Mouse (Mus musculus): ENCODE measurements at regions not wholly inside any gene's neighbourhood (a gene's known extent, or its start where the extent isn't known, plus 50 kb on each side); places are given as distances from the start of the nearest gene placed in this dataset.
A peak's percentile ranks its signal among the peaks of the same experiment; 100 is the strongest.

GRCm38 (mm10) chr3:131869306-131869705 lies 215.8 kb upstream of the Dkk2 start:
- H3K27me3 ChIP-seq (ENCODE audit: insufficient read depth, low read length) = no peaks in the 10 kb centered on the region
- DNase-seq (ENCODE audit: low spot score) (no peak), ATAC-seq (replicated peaks; ENCODE audit: low FRiP score, low read depth) (no peak)
- no peaks in the 10 kb centered on the region for H3K36me3 ChIP-seq (ENCODE audit: insufficient read depth, low read length)
- H3K4me2 ChIP-seq (ENCODE audit: low read length) = no peak overlapping the region
- H3K4me3 ChIP-seq (replicated peaks; ENCODE audit: low read depth, low read length) = no peak overlapping the region
- 71% methylated on average over 4 of the region's 4 CpGs for WGBS
- no peaks in the 10 kb centered on the region for H3K9me3 ChIP-seq (replicated peaks; ENCODE audit: low read length)
- no peaks in the 10 kb centered on the region for H3K4me1 ChIP-seq (replicated peaks; ENCODE audit: insufficient read depth, low read length)
- TF ChIP-seq CTCF (IDR thresholded peaks at IDR 0.05; ENCODE audit: low read depth) = no peak
- H3K27ac ChIP-seq = no peak overlapping the region
- H3K9ac ChIP-seq (ENCODE audit: low read depth, low read length) = no peak overlapping the region

GRCm38 (mm10) chr3:131882667-131883066 lies 202.4 kb upstream of the Dkk2 start:
- Histone ChIP-seq H3K4me3 (replicated peaks; ENCODE audit: low read depth, low read length) (no peak overlapping the region), H3K9ac (ENCODE audit: low read depth, low read length) (no peak overlapping the region), H3K27ac (no peak overlapping the region), H3K4me1 (replicated peaks; ENCODE audit: insufficient read depth, low read length) (no peaks in the 10 kb centered on the region), H3K27me3 (ENCODE audit: insufficient read depth, low read length) (no peaks in the 10 kb centered on the region), H3K36me3 (ENCODE audit: insufficient read depth, low read length) (no peaks in the 10 kb centered on the region), H3K9me3 (replicated peaks; ENCODE audit: low read length) (no peaks in the 10 kb centered on the region), H3K4me2 (ENCODE audit: low read length) (no peak overlapping the region)
- TF ChIP-seq CTCF (IDR thresholded peaks at IDR 0.05; ENCODE audit: low read depth) = no peak
- DNase-seq (ENCODE audit: low spot score) (no peak), ATAC-seq (replicated peaks; ENCODE audit: low FRiP score, low read depth) (no peak)

GRCm38 (mm10) chr3:131886470-131886869 lies 198.6 kb upstream of the Dkk2 start:
- WGBS = 83% methylated on average over 5 of the region's 5 CpGs
- Histone ChIP-seq H3K4me1 (replicated peaks; ENCODE audit: insufficient read depth, low read length) (no peaks in the 10 kb centered on the region), H3K9ac (ENCODE audit: low read depth, low read length) (no peak overlapping the region), H3K27ac (no peak overlapping the region), H3K9me3 (replicated peaks; ENCODE audit: low read length) (no peaks in the 10 kb centered on the region), H3K27me3 (ENCODE audit: insufficient read depth, low read length) (no peaks in the 10 kb centered on the region), H3K36me3 (ENCODE audit: insufficient read depth, low read length) (no peaks in the 10 kb centered on the region), H3K4me2 (ENCODE audit: low read length) (no peak overlapping the region), H3K4me3 (replicated peaks; ENCODE audit: low read depth, low read length) (no peak overlapping the region)
- ATAC-seq (replicated peaks; ENCODE audit: low FRiP score, low read depth) (no peak), DNase-seq (ENCODE audit: low spot score) (no peak)
- peak; percentile 69 for TF ChIP-seq CTCF (IDR thresholded peaks at IDR 0.05; ENCODE audit: low read depth)

GRCm38 (mm10) chr3:131886984-131887383 lies 198.1 kb upstream of the Dkk2 start:
- 74% methylated on average over 8 of the region's 8 CpGs for WGBS
- TF ChIP-seq CTCF (IDR thresholded peaks at IDR 0.05; ENCODE audit: low read depth) = no peak
- H3K4me1 ChIP-seq (replicated peaks; ENCODE audit: insufficient read depth, low read length) = no peaks in the 10 kb centered on the region
- no peak for DNase-seq (ENCODE audit: low spot score)
- H3K4me3 ChIP-seq (replicated peaks; ENCODE audit: low read depth, low read length) = no peak overlapping the region
- no peak overlapping the region for H3K9ac ChIP-seq (ENCODE audit: low read depth, low read length)
- no peak for ATAC-seq (replicated peaks; ENCODE audit: low FRiP score, low read depth)
- no peak overlapping the region for H3K27ac ChIP-seq
- no peaks in the 10 kb centered on the region for H3K9me3 ChIP-seq (replicated peaks; ENCODE audit: low read length)
- H3K36me3 ChIP-seq (ENCODE audit: insufficient read depth, low read length) = no peaks in the 10 kb centered on the region
- H3K4me2 ChIP-seq (ENCODE audit: low read length) = no peak overlapping the region
- H3K27me3 ChIP-seq (ENCODE audit: insufficient read depth, low read length) = no peaks in the 10 kb centered on the region

GRCm38 (mm10) chr3:131887670-131888069 lies 197.4 kb upstream of the Dkk2 start:
- no peaks in the 10 kb centered on the region for H3K4me1 ChIP-seq (replicated peaks; ENCODE audit: insufficient read depth, low read length)
- H3K4me2 ChIP-seq (ENCODE audit: low read length) = no peak overlapping the region
- DNase-seq (ENCODE audit: low spot score) (no peak), ATAC-seq (replicated peaks; ENCODE audit: low FRiP score, low read depth) (no peak)
- no peak overlapping the region for H3K4me3 ChIP-seq (replicated peaks; ENCODE audit: low read depth, low read length)
- H3K36me3 ChIP-seq (ENCODE audit: insufficient read depth, low read length) = no peaks in the 10 kb centered on the region
- no peak overlapping the region for H3K9ac ChIP-seq (ENCODE audit: low read depth, low read length)
- H3K27ac ChIP-seq = no peak overlapping the region
- no peaks in the 10 kb centered on the region for H3K27me3 ChIP-seq (ENCODE audit: insufficient read depth, low read length)
- H3K9me3 ChIP-seq (replicated peaks; ENCODE audit: low read length) = no peaks in the 10 kb centered on the region
- whole genome bisulfite sequencing = 62% methylated on average over 4 of the region's 4 CpGs
- TF ChIP-seq CTCF (IDR thresholded peaks at IDR 0.05; ENCODE audit: low read depth) = no peak

- no peak for TF ChIP-seq CTCF (IDR thresholded peaks at IDR 0.05; ENCODE audit: low read depth)
- no peak overlapping the region for H3K4me3 ChIP-seq (replicated peaks; ENCODE audit: low read depth, low read length)
- no peaks in the 10 kb centered on the region for H3K9me3 ChIP-seq (replicated peaks; ENCODE audit: low read length)
- no peak overlapping the region for H3K9ac ChIP-seq (ENCODE audit: low read depth, low read length)
- 88% methylated on average over 7 of the region's 7 CpGs for whole genome bisulfite sequencing
- no peak overlapping the region for H3K4me2 ChIP-seq (ENCODE audit: low read length)
- no peaks in the 10 kb centered on the region for H3K36me3 ChIP-seq (ENCODE audit: insufficient read depth, low read length)
- no peak overlapping the region for H3K27ac ChIP-seq
- no peaks in the 10 kb centered on the region for H3K4me1 ChIP-seq (replicated peaks; ENCODE audit: insufficient read depth, low read length)
- ATAC-seq (replicated peaks; ENCODE audit: low FRiP score, low read depth) (no peak), DNase-seq (ENCODE audit: low spot score) (no peak)
- no peaks in the 10 kb centered on the region for H3K27me3 ChIP-seq (ENCODE audit: insufficient read depth, low read length)
These were observed 193.2 kb upstream of the Dkk2 start for GRCm38 (mm10) chr3:131891941-131892340.

- ATAC-seq (replicated peaks; ENCODE audit: low FRiP score, low read depth) (no peak), DNase-seq (ENCODE audit: low spot score) (no peak)
- TF ChIP-seq CTCF (IDR thresholded peaks at IDR 0.05; ENCODE audit: low read depth) = no peak
- Histone ChIP-seq H3K4me1 (replicated peaks; ENCODE audit: insufficient read depth, low read length) (no peaks in the 10 kb centered on the region), H3K9ac (ENCODE audit: low read depth, low read length) (no peak overlapping the region), H3K36me3 (ENCODE audit: insufficient read depth, low read length) (no peaks in the 10 kb centered on the region), H3K4me3 (replicated peaks; ENCODE audit: low read depth, low read length) (no peak overlapping the region), H3K9me3 (replicated peaks; ENCODE audit: low read length) (no peaks in the 10 kb centered on the region), H3K27me3 (ENCODE audit: insufficient read depth, low read length) (no peaks in the 10 kb centered on the region), H3K4me2 (ENCODE audit: low read length) (no peak overlapping the region), H3K27ac (no peak overlapping the region)
- 81% methylated on average over 16 of the region's 16 CpGs for WGBS
These were observed 191.9 kb upstream of the Dkk2 start for GRCm38 (mm10) chr3:131893061-131893804.
